Mouse (Mus musculus) limb, embryonic 10.5 days (tissue): ENCODE data around the gene Map1a. TPM values are rescaled to one million over a fixed set of nuclear protein-coding genes. Genes with fewer than 3 reads are reported as not detected.

Source experiments
- DNase-seq: peaks from one replicate; pipeline ENCODE4 v3.0.0-alpha.2; 2017; ENCODE audit warnings: low spot score
- H3K27ac ChIP-seq: fragments of 300-500 bp; sonication (generic); 2 replicates; pipeline ENCODE4 v1.5.1; 2016; ENCODE audit warnings: mild to moderate bottlenecking
- H3K27me3 ChIP-seq: fragments of 300-500 bp; sonication (generic); 2 replicates; pipeline ENCODE4 v1.6.1; 2016; ENCODE audit warnings: low read depth, mild to moderate bottlenecking; ENCODE audit not compliant: poor library complexity, severe bottlenecking
- H3K36me3 ChIP-seq: fragments of 300-500 bp; sonication (generic); 2 replicates; pipeline ENCODE4 v1.6.1; 2016; ENCODE audit warnings: mild to moderate bottlenecking, moderate library complexity
- H3K4me1 ChIP-seq: fragments of 300-500 bp; sonication (generic); 2 replicates; pipeline ENCODE4 v1.6.1; 2016
- H3K4me3 ChIP-seq: fragments of 300-500 bp; sonication (generic); 2 replicates; pipeline ENCODE4 v1.5.1; 2016; ENCODE audit warnings: mild to moderate bottlenecking, moderate library complexity
- H3K9me3 ChIP-seq: fragments of 300-500 bp; sonication (generic); replicated peaks from 2 replicates; pipeline ENCODE4 v1.6.1; 2016; ENCODE audit warnings: mild to moderate bottlenecking
- WGBS: fragments of 180-500 bp; shearing (Covaris S2); methylation state at CpG from one replicate; pipeline ENCODE4 v1.1.7; 2016; 5-methylcytosine and 5-hydroxymethylcytosine counted together
- polyA plus RNA-seq: library from polyadenylated mRNA; unstranded; fragments of >200 nt; fragmentation: Nextera tagmentation; extraction: Ambion mirVana; gene quantifications from 2 replicates; pipeline ENCODE4 v1.2.1, GENCODE M21; 2016

Map1a gene
- 1.5 and 2.0 TPM in 2 replicates for polyA plus RNA-seq

- WGBS: 1% methylated on average over 48 of the region's 48 CpGs
- Histone ChIP-seq H3K4me3 (peak within 1 kb of the TSS; percentile 57), H3K36me3 (no peaks in the 10 kb centered on the region), H3K27me3 (peaks cover 61% of the 10 kb centered on the region), H3K4me1 (peaks cover 20% of the 10 kb centered on the region), H3K27ac (peak within 1 kb of the TSS; percentile 14), H3K9me3 (no peaks in the 10 kb centered on the region)
- DNase-seq: peak; percentile 99
Measured at GRCm38 (mm10) chr2:121288901-121289729, at the start of gene Map1a. Gene Map1a, plus strand, starts transcription at chr2:121289600.

GRCm38 (mm10) chr2:121244099-121244498 lies 45.3 kb upstream of the Map1a start:
- Histone ChIP-seq H3K4me3 (no peak overlapping the region), H3K27ac (no peak overlapping the region), H3K36me3 (peaks cover 96% of the 10 kb centered on the region), H3K4me1 (no peaks in the 10 kb centered on the region), H3K9me3 (no peaks in the 10 kb centered on the region), H3K27me3 (no peaks in the 10 kb centered on the region)
- no peak for DNase-seq
- WGBS: 95% methylated on average over 5 of the region's 5 CpGs

GRCm38 (mm10) chr2:121249758-121250157 lies 39.6 kb upstream of the Map1a start:
- H3K27ac ChIP-seq: no peak overlapping the region
- H3K4me3 ChIP-seq: no peak overlapping the region
- no peak for DNase-seq
- H3K27me3 ChIP-seq: no peaks in the 10 kb centered on the region
- peaks cover 99% of the 10 kb centered on the region for H3K36me3 ChIP-seq
- no peaks in the 10 kb centered on the region for H3K9me3 ChIP-seq
- 90% methylated on average over 2 of the region's 2 CpGs for WGBS
- H3K4me1 ChIP-seq: no peaks in the 10 kb centered on the region

- no peaks in the 10 kb centered on the region for H3K9me3 ChIP-seq
- H3K27me3 ChIP-seq: no peaks in the 10 kb centered on the region
- no peak overlapping the region for H3K4me3 ChIP-seq
- H3K4me1 ChIP-seq: peaks cover 27% of the 10 kb centered on the region
- H3K36me3 ChIP-seq: peaks cover 66% of the 10 kb centered on the region
- H3K27ac ChIP-seq: no peak overlapping the region
- DNase-seq: no peak
- WGBS: 88% methylated on average over 8 of the region's 8 CpGs
Measured at GRCm38 (mm10) chr2:121268446-121268845, 21.0 kb upstream of the Map1a start.

GRCm38 (mm10) chr2:121270521-121271235 lies 18.7 kb upstream of the Map1a start:
- DNase-seq: no peak
- H3K4me3 ChIP-seq: peak overlapping the region; percentile 98
- peaks cover 47% of the 10 kb centered on the region for H3K36me3 ChIP-seq
- 2% methylated on average over 33 of the region's 35 CpGs for WGBS
- peak overlapping the region; percentile 98 for H3K27ac ChIP-seq
- H3K9me3 ChIP-seq: no peaks in the 10 kb centered on the region
- peaks cover 27% of the 10 kb centered on the region for H3K4me1 ChIP-seq
- no peaks in the 10 kb centered on the region for H3K27me3 ChIP-seq

- DNase-seq: peak; percentile 91
- 1% methylated on average over 37 of the region's 37 CpGs for whole genome bisulfite sequencing
- Histone ChIP-seq H3K4me3 (peak within 1 kb of the TSS; percentile 98), H3K4me1 (peaks cover 27% of the 10 kb centered on the region), H3K27ac (peak within 1 kb of the TSS; percentile 98), H3K27me3 (no peaks in the 10 kb centered on the region), H3K9me3 (no peaks in the 10 kb centered on the region), H3K36me3 (peaks cover 40% of the 10 kb centered on the region)
Measured at GRCm38 (mm10) chr2:121271236-121271927, 18.0 kb upstream of the Map1a start, which contains the start of gene Trp53bp1. Gene Trp53bp1, minus strand, starts transcription at chr2:121271407.

GRCm38 (mm10) chr2:121271928-121272516 lies 17.4 kb upstream of the Map1a start:
- peaks cover 27% of the 10 kb centered on the region for H3K4me1 ChIP-seq
- no peak for DNase-seq
- H3K9me3 ChIP-seq: no peaks in the 10 kb centered on the region
- 30% methylated on average over 4 of the region's 4 CpGs for WGBS
- peaks cover 33% of the 10 kb centered on the region for H3K36me3 ChIP-seq
- no peaks in the 10 kb centered on the region for H3K27me3 ChIP-seq
- H3K4me3 ChIP-seq: peak overlapping the region; percentile 98
- peak overlapping the region; percentile 98; the same call in 1 of the 2 replicates for H3K27ac ChIP-seq

- H3K9me3 ChIP-seq: no peaks in the 10 kb centered on the region
- H3K27ac ChIP-seq: no peak overlapping the region
- peaks cover 48% of the 10 kb centered on the region for H3K27me3 ChIP-seq
- no peak for DNase-seq
- no peak overlapping the region for H3K4me3 ChIP-seq
- WGBS: 80% methylated on average over 2 of the region's 2 CpGs
- peaks cover 15% of the 10 kb centered on the region for H3K4me1 ChIP-seq
- no peaks in the 10 kb centered on the region for H3K36me3 ChIP-seq
Measured at GRCm38 (mm10) chr2:121287850-121288249, 1.6 kb upstream of the Map1a start.

- Histone ChIP-seq H3K27ac (peak overlapping the region; percentile 14), H3K4me3 (peak overlapping the region; percentile 57), H3K9me3 (no peaks in the 10 kb centered on the region), H3K27me3 (peaks cover 67% of the 10 kb centered on the region), H3K4me1 (peaks cover 28% of the 10 kb centered on the region), H3K36me3 (no peaks in the 10 kb centered on the region)
- 4% methylated on average over 36 of the region's 36 CpGs for WGBS
- peak; percentile 51 for DNase-seq
Measured at GRCm38 (mm10) chr2:121289730-121290540, 535 bp downstream of the Map1a start.

GRCm38 (mm10) chr2:121292316-121293013 lies 3.1 kb downstream of the Map1a start:
- H3K4me1 ChIP-seq: peaks cover 53% of the 10 kb centered on the region
- peaks cover 92% of the 10 kb centered on the region for H3K27me3 ChIP-seq
- no peaks in the 10 kb centered on the region for H3K9me3 ChIP-seq
- WGBS: 82% methylated on average over 5 of the region's 5 CpGs
- H3K27ac ChIP-seq: no peak overlapping the region
- DNase-seq: no peak
- H3K4me3 ChIP-seq: no peak overlapping the region
- no peaks in the 10 kb centered on the region for H3K36me3 ChIP-seq

- Histone ChIP-seq H3K4me1 (peaks cover 62% of the 10 kb centered on the region), H3K9me3 (no peaks in the 10 kb centered on the region), H3K4me3 (no peak overlapping the region), H3K27ac (peak overlapping the region; percentile 61; the same call in 1 of the 2 replicates), H3K36me3 (no peaks in the 10 kb centered on the region), H3K27me3 (peaks cover 95% of the 10 kb centered on the region)
- 14% methylated on average over 4 of the region's 4 CpGs for WGBS
- no peak for DNase-seq
Measured at GRCm38 (mm10) chr2:121294182-121294581, 4.8 kb downstream of the Map1a start.
